Mouse (Mus musculus): ENCODE measurements around the gene Disp1. TPM values are rescaled to one million over a fixed set of nuclear protein-coding genes. Genes with fewer than 3 reads are reported as not detected.
A peak's percentile ranks its signal among the peaks of the same experiment; 100 is the strongest.

Disp1 gene
- polyA plus RNA-seq, 1 experiment from 2014 or later = 8.2 TPM

DNA sequence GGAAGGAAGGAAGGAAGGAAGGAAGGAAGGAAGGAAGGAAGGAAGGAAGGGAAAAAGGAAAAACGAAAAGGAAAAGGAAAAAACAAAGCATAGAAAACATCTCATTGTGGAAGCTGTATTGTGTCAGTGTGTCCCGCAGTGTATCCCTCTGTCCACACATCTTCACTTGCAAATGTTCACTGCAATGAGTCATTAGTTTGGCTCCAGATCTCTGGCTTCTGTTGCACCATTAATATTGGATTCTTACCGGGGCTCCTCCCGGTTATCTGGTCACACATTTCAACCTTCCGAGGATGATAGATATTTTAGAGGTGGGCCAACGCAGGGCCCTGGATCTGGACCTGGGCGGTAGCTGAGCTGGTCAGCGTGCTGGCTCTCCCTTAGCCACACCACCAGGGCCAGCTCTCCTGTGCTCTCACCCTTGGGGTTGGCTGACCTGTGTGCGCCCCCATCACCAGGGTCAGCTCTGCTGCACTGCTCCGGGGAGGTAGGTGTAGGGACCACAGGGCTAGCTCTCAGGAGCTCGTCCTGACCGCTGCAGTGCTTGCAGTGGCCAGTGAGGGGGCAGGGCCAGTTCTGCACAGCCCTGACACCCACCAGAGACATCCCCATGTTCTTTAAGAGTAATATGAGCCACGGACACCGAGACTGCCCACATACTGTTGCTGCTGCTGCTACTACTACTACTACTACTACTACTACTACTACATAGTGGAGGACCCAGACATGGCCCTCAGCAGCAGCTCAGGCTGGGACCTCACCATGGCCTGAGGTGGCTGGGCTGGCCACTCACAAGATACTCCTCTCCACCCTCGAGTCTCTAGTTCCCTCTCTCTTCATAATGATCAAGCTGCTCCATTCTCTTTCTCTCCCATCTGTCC is 104.1 kb downstream of the Disp1 start:
- no peak overlapping the region for H3K4me2 ChIP-seq
- H3K4me1 ChIP-seq = peaks cover 32% of the 10 kb centered on the region
- no peaks in the 10 kb centered on the region for H3K9me3 ChIP-seq (replicated peaks)
- 0 out of 2 replicates have a peak overlapping the region, but pooled peaks have one; percentile 0 for H3K27ac ChIP-seq
- no peak for ATAC-seq
- H3K36me3 ChIP-seq (ENCODE audit: poor library complexity, severe bottlenecking) = no peaks in the 10 kb centered on the region
- H3K27me3 ChIP-seq = no peaks in the 10 kb centered on the region
- 85% methylated on average over 15 of the region's 15 CpGs for WGBS
- no peak overlapping the region for H3K9ac ChIP-seq
- no peak overlapping the region for H3K4me3 ChIP-seq

- 74% methylated on average over 10 of the region's 10 CpGs for WGBS
Measured at GRCm38 (mm10) chr1:183116441-183116840, 104.9 kb downstream of the Disp1 start.

DNA sequence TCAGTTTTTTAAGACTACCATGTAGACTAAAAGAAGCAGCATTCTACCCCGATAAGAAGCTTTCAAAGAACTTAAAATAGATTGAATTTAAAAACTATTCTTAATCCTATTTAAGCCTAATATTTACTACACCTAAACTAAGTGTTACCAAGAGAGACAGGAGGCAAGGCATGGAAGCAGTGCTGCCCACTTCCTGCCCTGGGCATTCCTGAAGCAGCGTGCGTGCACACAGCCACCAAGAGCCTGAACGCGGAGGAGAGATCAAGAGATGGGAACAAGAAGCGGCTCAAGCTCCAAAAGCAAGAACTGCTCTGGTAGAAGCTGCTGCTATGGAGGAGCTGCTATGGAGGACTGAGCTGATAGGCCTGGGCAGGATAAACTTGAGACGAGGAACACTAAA is 106.2 kb downstream of the Disp1 start:
- 87% methylated on average over 7 of the region's 7 CpGs for WGBS
- H3K4me1 ChIP-seq = peaks cover 32% of the 10 kb centered on the region
- H3K4me2 ChIP-seq = no peak overlapping the region
- H3K9ac ChIP-seq = no peak overlapping the region
- H3K36me3 ChIP-seq (ENCODE audit: poor library complexity, severe bottlenecking) = no peaks in the 10 kb centered on the region
- no peak overlapping the region for H3K27ac ChIP-seq
- no peaks in the 10 kb centered on the region for H3K27me3 ChIP-seq
- no peaks in the 10 kb centered on the region for H3K9me3 ChIP-seq (replicated peaks)
- ATAC-seq = no peak
- H3K4me3 ChIP-seq = no peak overlapping the region

More at GRCm38 (mm10) chr1:183116441-183116840, 104.9 kb downstream of the Disp1 start:
- H3K4me3 ChIP-seq = no peak overlapping the region
- no peak overlapping the region for H3K4me2 ChIP-seq
- no peaks in the 10 kb centered on the region for H3K36me3 ChIP-seq (ENCODE audit: poor library complexity, severe bottlenecking)
- no peaks in the 10 kb centered on the region for H3K27me3 ChIP-seq
- H3K9me3 ChIP-seq (replicated peaks) = no peaks in the 10 kb centered on the region
- peaks cover 32% of the 10 kb centered on the region for H3K4me1 ChIP-seq
- no peak overlapping the region for H3K9ac ChIP-seq
- no peak overlapping the region for H3K27ac ChIP-seq
- ATAC-seq = no peak

DNA sequence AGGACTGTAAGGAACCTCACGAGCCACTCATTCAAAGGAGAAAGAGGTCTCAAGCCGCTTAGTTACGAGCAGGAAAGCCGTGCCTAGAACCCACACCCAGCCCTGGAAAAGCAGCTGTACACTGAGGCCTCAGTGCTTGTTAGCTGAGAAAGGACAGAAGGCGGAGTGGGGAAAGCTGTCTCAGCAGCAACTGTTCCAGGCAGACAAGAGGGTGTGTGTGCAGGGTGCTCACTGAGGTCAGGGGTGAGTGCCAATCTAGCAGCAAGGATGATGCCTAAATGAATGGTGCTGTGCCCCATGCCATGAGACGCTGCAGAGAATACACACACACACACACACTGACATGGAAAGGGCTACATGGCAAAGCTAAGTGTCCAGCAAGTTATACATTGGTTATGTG is 106.8 kb downstream of the Disp1 start:
- Histone ChIP-seq H3K9me3 (replicated peaks) (no peaks in the 10 kb centered on the region), H3K27me3 (no peaks in the 10 kb centered on the region), H3K4me3 (no peak overlapping the region), H3K4me1 (peaks cover 32% of the 10 kb centered on the region), H3K9ac (0 out of 2 replicates have a peak overlapping the region, but pooled peaks have one; percentile 8), H3K36me3 (ENCODE audit: poor library complexity, severe bottlenecking) (no peaks in the 10 kb centered on the region), H3K27ac (no peak overlapping the region), H3K4me2 (no peak overlapping the region)
- WGBS = 51% methylated on average over 6 of the region's 6 CpGs
- ATAC-seq = no peak

DNA sequence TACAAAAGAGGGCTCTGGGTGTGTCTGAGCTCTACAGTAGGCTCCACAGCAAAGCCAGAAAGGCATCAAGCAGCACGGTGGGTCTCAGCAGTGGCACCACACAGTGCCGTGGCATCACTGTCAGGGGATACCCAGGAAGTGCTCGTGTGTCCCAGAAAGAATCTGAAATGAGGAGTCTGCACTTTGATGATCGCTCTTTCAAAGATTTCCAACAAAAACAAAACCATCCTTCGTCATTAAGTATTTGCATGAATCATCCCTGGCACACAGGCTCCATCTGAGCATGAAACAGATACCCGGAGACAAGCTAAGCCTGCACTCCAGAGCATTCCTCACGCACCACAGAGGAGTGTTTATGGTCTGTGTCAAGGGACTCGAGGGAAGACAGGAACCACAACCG is 107.8 kb downstream of the Disp1 start:
- Histone ChIP-seq H3K27me3 (no peaks in the 10 kb centered on the region), H3K27ac (no peak overlapping the region), H3K9ac (no peak overlapping the region), H3K36me3 (ENCODE audit: poor library complexity, severe bottlenecking) (no peaks in the 10 kb centered on the region), H3K4me2 (no peak overlapping the region), H3K4me1 (peaks cover 27% of the 10 kb centered on the region), H3K9me3 (replicated peaks) (no peaks in the 10 kb centered on the region), H3K4me3 (no peak overlapping the region)
- no peak for ATAC-seq
- WGBS = 68% methylated on average over 9 of the region's 9 CpGs

DNA sequence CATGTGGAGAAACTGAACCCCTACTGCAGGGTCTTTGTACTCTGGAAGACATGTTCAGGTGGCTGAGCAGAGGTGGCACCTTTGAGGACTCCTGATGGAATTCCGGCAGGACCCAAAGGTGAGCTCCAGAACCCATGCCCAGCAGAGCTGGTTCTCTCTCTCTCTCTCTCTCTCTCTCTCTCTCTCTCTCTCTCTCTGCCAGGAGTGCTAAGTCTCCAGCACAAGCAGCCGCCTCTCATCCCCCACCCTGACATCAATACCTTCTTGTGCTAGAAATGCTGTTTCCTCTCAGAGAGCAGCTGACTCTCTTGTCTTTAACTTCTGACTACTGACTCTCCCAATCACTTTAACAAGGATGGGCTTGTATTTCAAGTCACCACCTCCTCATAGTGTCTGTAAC is 113.8 kb downstream of the Disp1 start:
- Histone ChIP-seq H3K27me3 (no peaks in the 10 kb centered on the region), H3K4me1 (no peaks in the 10 kb centered on the region), H3K27ac (no peak overlapping the region), H3K9ac (no peak overlapping the region), H3K4me2 (no peak overlapping the region), H3K36me3 (ENCODE audit: poor library complexity, severe bottlenecking) (no peaks in the 10 kb centered on the region), H3K4me3 (no peak overlapping the region), H3K9me3 (replicated peaks) (no peaks in the 10 kb centered on the region)
- ATAC-seq = no peak
- WGBS = 86% methylated on average over 2 of the region's 2 CpGs

GRCm38 (mm10) chr1:183104696-183105095 is 116.6 kb downstream of the Disp1 start:
- Histone ChIP-seq H3K9ac (no peak overlapping the region), H3K4me1 (no peaks in the 10 kb centered on the region), H3K27me3 (no peaks in the 10 kb centered on the region), H3K9me3 (replicated peaks) (no peaks in the 10 kb centered on the region), H3K36me3 (ENCODE audit: poor library complexity, severe bottlenecking) (no peaks in the 10 kb centered on the region), H3K4me3 (no peak overlapping the region), H3K27ac (no peak overlapping the region), H3K4me2 (no peak overlapping the region)
- ATAC-seq = no peak
- WGBS = 93% methylated on average over 5 of the region's 5 CpGs

GRCm38 (mm10) chr1:183102775-183103174 is 118.5 kb downstream of the Disp1 start:
- no peaks in the 10 kb centered on the region for H3K9me3 ChIP-seq (replicated peaks)
- H3K27me3 ChIP-seq = no peaks in the 10 kb centered on the region
- no peak overlapping the region for H3K4me2 ChIP-seq
- WGBS = 88% methylated on average over 3 of the region's 3 CpGs
- H3K36me3 ChIP-seq (ENCODE audit: poor library complexity, severe bottlenecking) = no peaks in the 10 kb centered on the region
- H3K27ac ChIP-seq = no peak overlapping the region
- ATAC-seq = no peak
- H3K9ac ChIP-seq = no peak overlapping the region
- no peak overlapping the region for H3K4me3 ChIP-seq
- H3K4me1 ChIP-seq = no peaks in the 10 kb centered on the region

GRCm38 (mm10) chr1:183102153-183102552 is 119.2 kb downstream of the Disp1 start:
- Histone ChIP-seq H3K9ac (no peak overlapping the region), H3K4me1 (no peaks in the 10 kb centered on the region), H3K4me2 (no peak overlapping the region), H3K36me3 (ENCODE audit: poor library complexity, severe bottlenecking) (no peaks in the 10 kb centered on the region), H3K4me3 (no peak overlapping the region), H3K9me3 (replicated peaks) (no peaks in the 10 kb centered on the region), H3K27me3 (no peaks in the 10 kb centered on the region), H3K27ac (no peak overlapping the region)
- no peak for ATAC-seq
- 43% methylated on average over 8 of the region's 8 CpGs for WGBS

DNA sequence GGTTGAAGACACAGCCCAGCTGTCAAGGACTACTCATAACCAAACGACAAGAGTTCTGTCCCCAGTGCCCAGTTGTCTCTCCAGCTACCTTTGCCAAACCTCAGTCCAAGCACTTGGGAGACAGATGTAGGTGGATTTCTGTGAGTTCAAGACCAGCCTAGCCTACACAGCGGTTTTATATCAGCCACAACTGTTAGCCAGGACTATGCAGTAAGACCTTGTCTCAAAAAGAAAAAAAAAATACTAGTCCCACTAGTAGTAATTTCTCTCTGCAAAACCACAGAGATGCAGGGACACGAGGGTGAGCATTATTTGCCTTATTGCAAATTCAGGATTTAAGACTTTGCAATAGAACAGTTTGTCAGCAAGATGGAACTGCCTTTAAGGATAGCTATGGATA is 120.0 kb downstream of the Disp1 start:
- Histone ChIP-seq H3K36me3 (ENCODE audit: poor library complexity, severe bottlenecking) (no peaks in the 10 kb centered on the region), H3K27ac (no peak overlapping the region), H3K4me3 (no peak overlapping the region), H3K4me1 (no peaks in the 10 kb centered on the region), H3K27me3 (no peaks in the 10 kb centered on the region), H3K9me3 (replicated peaks) (no peaks in the 10 kb centered on the region), H3K9ac (no peak overlapping the region), H3K4me2 (no peak overlapping the region)
- WGBS = 94% methylated on average over 3 of the region's 3 CpGs
- no peak for ATAC-seq

GRCm38 (mm10) chr1:183100245-183100644 is 121.1 kb downstream of the Disp1 start:
- 87% methylated on average over 5 of the region's 5 CpGs for WGBS
- Histone ChIP-seq H3K9me3 (replicated peaks) (no peaks in the 10 kb centered on the region), H3K36me3 (ENCODE audit: poor library complexity, severe bottlenecking) (peaks cover 4% of the 10 kb centered on the region; the same call in 1 of the 2 replicates), H3K4me2 (no peak overlapping the region), H3K27me3 (no peaks in the 10 kb centered on the region), H3K4me3 (no peak overlapping the region), H3K9ac (no peak overlapping the region), H3K4me1 (peaks cover 10% of the 10 kb centered on the region), H3K27ac (no peak overlapping the region)
- ATAC-seq = no peak

GRCm38 (mm10) chr1:183099686-183100085 is 121.6 kb downstream of the Disp1 start:
- 93% methylated on average over 12 of the region's 12 CpGs for WGBS
- peaks cover 13% of the 10 kb centered on the region for H3K4me1 ChIP-seq
- H3K9me3 ChIP-seq (replicated peaks) = no peaks in the 10 kb centered on the region
- H3K27ac ChIP-seq = no peak overlapping the region
- H3K27me3 ChIP-seq = no peaks in the 10 kb centered on the region
- no peak overlapping the region for H3K9ac ChIP-seq
- H3K4me3 ChIP-seq = no peak overlapping the region
- no peak overlapping the region for H3K4me2 ChIP-seq
- peaks cover 9% of the 10 kb centered on the region; the same call in 1 of the 2 replicates for H3K36me3 ChIP-seq (ENCODE audit: poor library complexity, severe bottlenecking)
- no peak for ATAC-seq

All from forebrain, embryonic 13.5 days (tissue).